In the genomic region with DNA sequence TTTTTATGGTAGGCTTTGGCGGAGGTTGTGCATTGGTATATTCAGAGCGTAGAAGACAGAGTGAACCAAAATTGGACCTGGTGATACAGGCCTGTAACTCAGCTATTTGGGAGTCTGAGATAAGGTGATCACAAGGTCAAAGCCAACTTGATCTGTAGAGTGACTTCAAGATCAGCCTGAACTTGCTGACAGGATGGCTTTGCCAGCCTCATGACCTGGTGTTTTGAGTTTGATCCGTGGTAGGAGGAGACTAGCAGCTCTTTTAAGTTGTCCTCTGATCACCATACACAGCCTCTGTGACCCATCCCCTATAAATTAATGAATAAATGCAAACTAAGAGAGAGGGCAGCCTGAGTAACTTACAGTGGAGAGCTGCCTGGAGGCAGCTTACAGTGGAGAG, we compare ENCODE assay signal across 10 mouse cellular contexts. TPM values are rescaled to one million over a fixed set of nuclear protein-coding genes. Genes with fewer than 3 reads are reported as not detected.
DNase-seq lines count a peak whose midpoint lies in the region; ATAC-seq and TF ChIP-seq lines count a peak whose summit lies in the region.
"Had no signal": no experiment of that assay in that cellular context is flagged by ENCODE, and none has a peak within 500 bp of the region (broad histone marks: within the 10 kb centered on the region; RNA-seq: fewer than 3 reads in every experiment).

No protein-coding gene starts in this region.

- intact Hi-C loops in heart, postnatal 25 days (cut with DNase I), result loop anchor here (5.0 kb wide), 3 partner anchors 59 to 191 kb away; no protein-coding TSS in a partner anchor
- intact Hi-C loops in left cerebral cortex, postnatal 36 days (cut with DNase I), result loop anchor here (5.0 kb wide), 1 partner anchor 84 kb away; no protein-coding TSS in a partner anchor

- 30% methylated on average over 3 of the region's 3 CpGs for WGBS in heart, embryonic 14.5 days
- WGBS in liver, embryonic 14.5 days (ENCODE audit: insufficient replicate concordance), result 22% methylated on average over 3 of the region's 3 CpGs

- peak; percentile 95 for DNase-seq in heart, adult 11 months
- no peak for DNase-seq in heart, postnatal 25 days (ENCODE audit: low spot score)
- peak; percentile 69 for DNase-seq in c-Kit-positive CD71-positive TER-119-positive erythroid progenitor cells, embryonic 14.5 days (ENCODE audit: low spot score)
- DNase-seq in liver, embryonic 14.5 days (ENCODE audit: low read depth in 3 of 3, low spot score in 3 of 3), result peak; percentile 57 to 67 (median 62)
- DNase-seq in left cerebral cortex, postnatal 36 days (ENCODE audit: low spot score in 2 of 2), result no peak
- DNase-seq in ovary, adult 18-20 months (ENCODE audit: low spot score), result no peak
- DNase-seq: lung, postnatal 14 days had no signal

- H3K36me3 ChIP-seq in heart, embryonic 14.5 days (ENCODE audit: control insufficient read depth, insufficient read depth, low read length), result no peaks in the 10 kb centered on the region
- no peaks in the 10 kb centered on the region for H3K36me3 ChIP-seq in liver, embryonic 14.5 days (replicated peaks; ENCODE audit: control insufficient read depth, insufficient read depth, low read depth)

- ATAC-seq in heart, embryonic 14.5 days (ENCODE audit: insufficient number of reproducible peaks, insufficient read depth, low FRiP score, low read depth), result no peak
- peak; percentile 39 for ATAC-seq in liver, embryonic 14.5 days (ENCODE audit: insufficient read depth)
- ATAC-seq in frontal cortex, adult (ENCODE audit: low TSS enrichment), result no peak

- TF ChIP-seq CTCF in liver, embryonic 14.5 days (IDR thresholded peaks at IDR 0.05; ENCODE audit: low read depth), result no peak

- peak overlapping the region; percentile 49 for H3K9ac ChIP-seq in heart, embryonic 14.5 days (ENCODE audit: low read length)
- peak overlapping the region; percentile 66 for H3K9ac ChIP-seq in liver, embryonic 14.5 days (replicated peaks)

- no peaks in the 10 kb centered on the region for H3K27me3 ChIP-seq in heart, embryonic 14.5 days (ENCODE audit: control insufficient read depth, insufficient read depth, low read length)
- no peaks in the 10 kb centered on the region for H3K27me3 ChIP-seq in liver, embryonic 14.5 days (ENCODE audit: control insufficient read depth, insufficient read depth, low read length)

- peaks cover 13 to 68% of the 10 kb centered on the region in 2 experiments for H3K4me1 ChIP-seq in heart, embryonic 14.5 days (ENCODE audit: control insufficient read depth in 2 of 2, insufficient read depth in 2 of 2, low read length in 2 of 2)
- peaks cover 43 to 45% of the 10 kb centered on the region in 2 experiments for H3K4me1 ChIP-seq in liver, embryonic 14.5 days (replicated peaks; ENCODE audit: control insufficient read depth in 2 of 2, insufficient read depth in 2 of 2, low read length in 1 of 2)

- peak overlapping the region; percentile 53 to 82 for H3K27ac ChIP-seq in heart, embryonic 14.5 days (replicated peaks in 1 of 2; ENCODE audit: control insufficient read depth in 1 of 2, insufficient read depth in 1 of 2, low read depth in 2 of 2, low read length in 2 of 2)
- H3K27ac ChIP-seq in liver, embryonic 14.5 days, result peak overlapping the region; percentile 98
- H3K27ac ChIP-seq: layer of hippocampus, adult 2 months had no signal

- H3K9me3 ChIP-seq in heart, embryonic 14.5 days (ENCODE audit: control insufficient read depth, low read length), result no peaks in the 10 kb centered on the region
- H3K9me3 ChIP-seq in liver, embryonic 14.5 days (ENCODE audit: control insufficient read depth, low read length), result no peaks in the 10 kb centered on the region

- peak overlapping the region; percentile 1 to 17; a peak in 2 of 4 replicates for H3K4me3 ChIP-seq in heart, embryonic 14.5 days (ENCODE audit: control insufficient read depth in 1 of 2, insufficient read depth in 1 of 2, low read depth in 1 of 2, low read length in 2 of 2)
- peak overlapping the region; percentile 25 to 49 for H3K4me3 ChIP-seq in liver, embryonic 14.5 days (ENCODE audit: insufficient read depth in 1 of 2, low read depth in 2 of 2, low read length in 2 of 2)
- H3K4me3 ChIP-seq: layer of hippocampus, adult 2 months had no signal

- TF ChIP-seq EP300 in liver, embryonic 14.5 days (IDR thresholded peaks at IDR 0.05; ENCODE audit: low read depth), result peak; percentile 59

- peak overlapping the region; percentile 62 for H3K4me2 ChIP-seq in heart, embryonic 14.5 days (ENCODE audit: low read length)
- peak overlapping the region; percentile 80 for H3K4me2 ChIP-seq in liver, embryonic 14.5 days (ENCODE audit: low read depth)

RNA-seq across cellular contexts. Expression of a gene that starts 3.8 kb away (rescaled TPM):
- total RNA-seq in heart, postnatal 25 days (2021), result 10 to 100 TPM; 68.3 to 69.5 TPM
- 43.9 and 50.3 TPM in 2 replicates for polyA plus RNA-seq in heart, embryonic 14.5 days (2014; fragmentation: Nextera tagmentation; extraction: Ambion mirVana)
- polyA plus RNA-seq in liver, embryonic 14.5 days (2012; rRNA removed), result 4.8 and 6.3 TPM in 2 replicates
- 7.2 and 7.7 TPM in 2 replicates for polyA plus RNA-seq in liver, embryonic 14.5 days (2014; fragmentation: Nextera tagmentation; extraction: Ambion mirVana)
- 10 to 100 TPM; 83.9 to 99.7 TPM for total RNA-seq in left cerebral cortex, postnatal 36 days (2021)

Comparison
In these comparisons a context has a peak if more than half of its experiments do, and no peak if none do; other contexts are left out.
1. DNase-seq: peak in heart, adult 11 months (single experiment), c-Kit-positive CD71-positive TER-119-positive erythroid progenitor cells, embryonic 14.5 days (single experiment) and liver, embryonic 14.5 days (3 of 3); none in heart, postnatal 25 days (single experiment), left cerebral cortex, postnatal 36 days (0 of 2) and ovary, adult 18-20 months (single experiment).